Mouse (Mus musculus): ENCODE data around the gene Kcna2. TPM values are rescaled to one million over a fixed set of nuclear protein-coding genes. Genes with fewer than 3 reads are reported as not detected.

Kcna2 gene
- total and polyA plus RNA-seq, 2 experiments, result 0.54 to 1.2 TPM

DNA sequence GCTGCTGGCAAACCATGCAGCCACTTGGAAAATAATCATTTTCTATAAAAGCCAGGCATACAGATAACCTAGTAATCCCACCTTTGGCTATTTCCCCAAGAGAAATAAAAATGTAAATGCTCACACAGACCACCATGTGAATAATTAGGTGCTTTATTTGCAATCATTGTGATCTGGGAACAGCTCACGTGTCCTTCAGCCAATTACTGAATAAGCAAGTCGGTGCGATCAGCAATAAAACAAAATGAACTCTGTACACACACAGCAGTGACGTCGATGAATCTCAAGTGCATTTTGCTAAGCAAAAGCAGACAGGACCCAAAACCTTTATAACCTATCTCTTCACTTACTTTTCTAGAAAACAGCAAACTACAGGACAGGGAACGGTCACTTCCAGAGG lies 31.7 kb downstream of the Kcna2 start:
- H3K27ac ChIP-seq (replicated peaks; ENCODE audit: insufficient read depth, low read depth, low read length), result no peak overlapping the region
- 95% methylated on average over 6 of the region's 6 CpGs for WGBS
- TF ChIP-seq CTCF (IDR thresholded peaks at IDR 0.05; ENCODE audit: low read depth, low read length) (no peak), POLR2A (IDR thresholded peaks at IDR 0.05; ENCODE audit: extremely low read depth, insufficient read depth, low read length) (no peak)

DNA sequence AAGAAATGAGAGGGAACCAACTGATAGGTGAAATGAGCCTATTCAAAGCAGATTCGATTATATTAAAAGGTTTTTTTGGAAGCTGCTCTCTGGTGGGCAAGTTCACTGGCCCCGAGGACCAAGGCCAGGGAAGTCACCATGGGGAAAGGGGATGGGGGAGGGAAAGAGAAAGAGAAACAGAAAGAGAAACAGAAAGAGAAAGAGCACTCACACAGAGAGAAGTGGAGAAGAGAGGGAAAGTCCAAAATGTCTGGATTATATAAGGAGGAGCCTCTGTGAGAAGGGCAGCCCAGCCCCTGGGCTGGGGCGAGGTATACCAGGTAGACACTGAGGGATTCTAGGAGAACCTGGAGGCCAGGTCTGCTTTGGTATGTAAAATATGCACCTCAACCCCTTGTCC lies 33.5 kb downstream of the Kcna2 start:
- 73% methylated on average over 3 of the region's 3 CpGs for WGBS
- H3K4me1 ChIP-seq (ENCODE audit: control insufficient read depth, insufficient read depth, low read length), result peaks cover 5% of the 10 kb centered on the region; the same call in 1 of the 2 replicates
- no peak for DNase-seq (ENCODE audit: extremely low read depth, low read depth, low spot score)
- no peak overlapping the region for H3K9ac ChIP-seq (ENCODE audit: low read depth, low read length)
- no peak overlapping the region for H3K27ac ChIP-seq (replicated peaks; ENCODE audit: insufficient read depth, low read depth, low read length)
- H3K27me3 ChIP-seq (ENCODE audit: control insufficient read depth, insufficient read depth, low read length), result no peaks in the 10 kb centered on the region
- H3K79me2 ChIP-seq (ENCODE audit: control insufficient read depth, insufficient read depth, low read length), result no peaks in the 10 kb centered on the region
- no peak overlapping the region for H3K4me3 ChIP-seq (ENCODE audit: insufficient read depth, low read depth, low read length)
- H3K36me3 ChIP-seq (ENCODE audit: control insufficient read depth, insufficient read depth, low read length), result no peaks in the 10 kb centered on the region
- TF ChIP-seq POLR2A (IDR thresholded peaks at IDR 0.05; ENCODE audit: extremely low read depth, insufficient read depth, low read length) (no peak), CTCF (IDR thresholded peaks at IDR 0.05; ENCODE audit: low read depth, low read length) (no peak)

More for the DNA sequence above, 31.7 kb downstream of the Kcna2 start:
- Histone ChIP-seq H3K9ac (ENCODE audit: low read depth, low read length) (no peak overlapping the region), H3K27me3 (ENCODE audit: control insufficient read depth, insufficient read depth, low read length) (0 out of 2 replicates have a peak, but pooled peaks cover 3% of the 10 kb centered on the region), H3K4me3 (ENCODE audit: insufficient read depth, low read depth, low read length) (no peak overlapping the region), H3K79me2 (ENCODE audit: control insufficient read depth, insufficient read depth, low read length) (no peaks in the 10 kb centered on the region), H3K36me3 (ENCODE audit: control insufficient read depth, insufficient read depth, low read length) (no peaks in the 10 kb centered on the region), H3K4me1 (ENCODE audit: control insufficient read depth, insufficient read depth, low read length) (peaks cover 5% of the 10 kb centered on the region; the same call in 1 of the 2 replicates)
- DNase-seq (ENCODE audit: extremely low read depth, low read depth, low spot score), result no peak

DNA sequence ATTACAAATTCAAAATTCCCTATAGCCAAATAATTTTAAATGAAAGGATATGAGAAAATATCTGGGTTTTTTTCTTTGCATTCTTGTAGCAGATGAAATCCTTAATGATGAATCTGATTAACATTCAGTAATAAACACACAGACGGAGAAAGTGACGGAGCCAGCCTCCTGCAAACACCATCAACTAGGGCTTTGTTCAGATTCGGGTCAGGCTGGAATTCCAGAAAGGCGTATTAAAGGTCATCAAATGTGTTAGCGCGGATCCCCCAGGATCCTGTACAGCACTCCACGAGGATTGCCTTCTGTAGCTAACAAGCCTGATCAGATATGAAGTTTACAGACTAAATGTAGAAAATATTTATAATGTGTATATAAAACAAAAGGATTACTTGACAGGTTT lies 46.2 kb downstream of the Kcna2 start:
- Histone ChIP-seq H3K9ac (ENCODE audit: low read depth, low read length) (no peak overlapping the region), H3K27me3 (ENCODE audit: control insufficient read depth, insufficient read depth, low read length) (no peaks in the 10 kb centered on the region), H3K79me2 (ENCODE audit: control insufficient read depth, insufficient read depth, low read length) (no peaks in the 10 kb centered on the region), H3K27ac (replicated peaks; ENCODE audit: insufficient read depth, low read depth, low read length) (no peak overlapping the region), H3K4me3 (ENCODE audit: insufficient read depth, low read depth, low read length) (no peak overlapping the region), H3K36me3 (ENCODE audit: control insufficient read depth, insufficient read depth, low read length) (no peaks in the 10 kb centered on the region), H3K4me1 (ENCODE audit: control insufficient read depth, insufficient read depth, low read length) (no peaks in the 10 kb centered on the region)
- TF ChIP-seq POLR2A (IDR thresholded peaks at IDR 0.05; ENCODE audit: extremely low read depth, insufficient read depth, low read length), result no peak
- no peak for TF ChIP-seq CTCF (IDR thresholded peaks at IDR 0.05; ENCODE audit: low read depth, low read length)
- no peak for DNase-seq (ENCODE audit: extremely low read depth, low read depth, low spot score)
- WGBS, result 80% methylated on average over 7 of the region's 7 CpGs

DNA sequence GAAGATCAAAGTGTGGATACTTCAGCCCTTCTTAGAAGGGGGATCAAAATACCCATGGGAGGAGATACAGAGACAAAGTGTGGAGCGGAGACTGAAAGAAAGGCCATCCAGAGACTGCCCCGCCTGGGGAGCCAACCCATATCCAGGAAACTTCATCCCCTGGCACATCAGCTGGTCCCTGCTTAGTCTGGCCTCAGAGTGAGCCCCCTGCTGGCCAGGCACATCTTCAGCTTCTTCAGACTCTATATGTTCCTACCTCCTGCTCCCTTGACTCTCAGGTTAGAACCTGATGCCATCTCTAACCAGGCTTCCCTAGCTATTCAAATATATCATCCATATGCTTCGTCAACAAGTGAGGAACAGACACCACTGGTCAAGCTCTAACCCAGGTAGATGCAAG lies 48.1 kb downstream of the Kcna2 start:
- Histone ChIP-seq H3K27ac (replicated peaks; ENCODE audit: insufficient read depth, low read depth, low read length) (no peak overlapping the region), H3K27me3 (ENCODE audit: control insufficient read depth, insufficient read depth, low read length) (no peaks in the 10 kb centered on the region), H3K9ac (ENCODE audit: low read depth, low read length) (no peak overlapping the region), H3K79me2 (ENCODE audit: control insufficient read depth, insufficient read depth, low read length) (no peaks in the 10 kb centered on the region), H3K4me3 (ENCODE audit: insufficient read depth, low read depth, low read length) (no peak overlapping the region), H3K36me3 (ENCODE audit: control insufficient read depth, insufficient read depth, low read length) (no peaks in the 10 kb centered on the region), H3K4me1 (ENCODE audit: control insufficient read depth, insufficient read depth, low read length) (no peaks in the 10 kb centered on the region)
- WGBS, result 49% methylated on average over 3 of the region's 3 CpGs
- no peak for TF ChIP-seq POLR2A (IDR thresholded peaks at IDR 0.05; ENCODE audit: extremely low read depth, insufficient read depth, low read length)
- TF ChIP-seq CTCF (IDR thresholded peaks at IDR 0.05; ENCODE audit: low read depth, low read length), result peak; percentile 71
- peak; percentile 9 for DNase-seq (ENCODE audit: extremely low read depth, low read depth, low spot score)

DNA sequence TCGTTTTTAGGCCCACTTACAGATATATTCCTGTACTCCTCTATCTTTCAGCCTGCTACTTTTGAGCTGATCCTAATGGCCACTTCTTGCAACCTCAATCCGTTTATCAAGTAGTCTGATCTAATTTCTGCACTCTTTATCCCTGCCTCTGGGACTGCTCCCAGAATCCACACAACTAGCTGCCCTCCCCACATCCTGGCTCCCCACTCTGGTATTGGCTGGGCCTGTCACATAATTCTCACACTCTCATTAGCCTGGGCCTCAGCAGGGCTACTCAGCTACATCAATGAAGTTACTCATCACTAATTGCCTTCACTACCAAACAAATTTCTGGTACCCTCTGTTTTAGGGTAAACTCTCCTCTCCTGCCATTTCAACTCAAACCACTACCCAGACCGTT lies 49.5 kb downstream of the Kcna2 start:
- 46% methylated on average over 3 of the region's 3 CpGs for WGBS
- Histone ChIP-seq H3K27ac (replicated peaks; ENCODE audit: insufficient read depth, low read depth, low read length) (no peak overlapping the region), H3K36me3 (ENCODE audit: control insufficient read depth, insufficient read depth, low read length) (no peaks in the 10 kb centered on the region), H3K9ac (ENCODE audit: low read depth, low read length) (no peak overlapping the region), H3K27me3 (ENCODE audit: control insufficient read depth, insufficient read depth, low read length) (no peaks in the 10 kb centered on the region), H3K4me3 (ENCODE audit: insufficient read depth, low read depth, low read length) (no peak overlapping the region), H3K4me1 (ENCODE audit: control insufficient read depth, insufficient read depth, low read length) (no peaks in the 10 kb centered on the region), H3K79me2 (ENCODE audit: control insufficient read depth, insufficient read depth, low read length) (no peaks in the 10 kb centered on the region)
- no peak for TF ChIP-seq POLR2A (IDR thresholded peaks at IDR 0.05; ENCODE audit: extremely low read depth, insufficient read depth, low read length)
- TF ChIP-seq CTCF (IDR thresholded peaks at IDR 0.05; ENCODE audit: low read depth, low read length), result no peak
- no peak for DNase-seq (ENCODE audit: extremely low read depth, low read depth, low spot score)

DNA sequence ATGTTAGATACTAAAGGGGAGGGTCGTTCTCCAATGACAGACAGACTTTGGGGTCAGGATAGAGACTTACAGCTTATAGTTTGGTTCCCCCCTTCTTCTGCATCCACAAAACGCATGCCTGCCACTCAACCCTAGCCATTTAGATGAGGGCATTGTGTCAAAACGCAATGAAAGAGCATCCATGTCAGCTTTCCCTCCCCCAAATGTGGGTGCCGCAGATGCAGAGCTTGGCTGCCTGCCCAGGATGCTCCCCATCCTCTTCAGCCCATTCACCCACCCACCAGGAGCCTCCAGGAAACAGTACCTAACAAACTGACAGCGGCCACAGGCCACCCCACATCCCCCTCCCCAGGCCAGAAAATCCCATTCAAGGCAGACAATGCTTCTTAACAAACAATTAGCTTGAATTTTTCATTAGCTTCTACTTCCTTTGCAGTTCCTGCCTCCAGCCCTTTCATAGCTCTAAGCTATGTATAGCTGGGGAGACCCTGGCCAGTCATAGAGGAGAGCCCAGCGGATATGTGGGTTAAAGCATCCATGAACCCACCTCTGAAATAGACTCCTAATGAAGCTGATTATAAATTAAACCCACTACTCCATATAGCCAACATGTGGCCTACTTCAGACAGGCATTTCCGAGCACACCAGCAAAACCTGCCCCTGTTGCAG lies 50.1 kb downstream of the Kcna2 start:
- no peak overlapping the region for H3K27ac ChIP-seq (replicated peaks; ENCODE audit: insufficient read depth, low read depth, low read length)
- no peaks in the 10 kb centered on the region for H3K79me2 ChIP-seq (ENCODE audit: control insufficient read depth, insufficient read depth, low read length)
- no peak for DNase-seq (ENCODE audit: extremely low read depth, low read depth, low spot score)
- WGBS, result 62% methylated on average over 7 of the region's 7 CpGs
- H3K36me3 ChIP-seq (ENCODE audit: control insufficient read depth, insufficient read depth, low read length), result no peaks in the 10 kb centered on the region
- H3K4me1 ChIP-seq (ENCODE audit: control insufficient read depth, insufficient read depth, low read length), result no peaks in the 10 kb centered on the region
- H3K27me3 ChIP-seq (ENCODE audit: control insufficient read depth, insufficient read depth, low read length), result no peaks in the 10 kb centered on the region
- H3K4me3 ChIP-seq (ENCODE audit: insufficient read depth, low read depth, low read length), result no peak overlapping the region
- no peak overlapping the region for H3K9ac ChIP-seq (ENCODE audit: low read depth, low read length)
- no peak for TF ChIP-seq CTCF (IDR thresholded peaks at IDR 0.05; ENCODE audit: low read depth, low read length)
- TF ChIP-seq POLR2A (IDR thresholded peaks at IDR 0.05; ENCODE audit: extremely low read depth, insufficient read depth, low read length), result no peak

Measured in liver, adult 2 months (tissue).